Mouse (Mus musculus): ENCODE measurements around the gene Alkbh5.
"Not testable (repeated sequence)": the region's sequence is repeated elsewhere in the genome, so short reads cannot be mapped to it uniquely, and the experiment has no call there.

The Alkbh5 gene

GRCm38 (mm10) chr11:60553091-60553490 lies 16.9 kb downstream of the Alkbh5 start:
- peaks cover 21% of the 10 kb centered on the region for H3K4me1 ChIP-seq (replicated peaks; ENCODE audit: low read depth, low read length)
- H3K4me3 ChIP-seq (replicated peaks; ENCODE audit: low read length): no peak overlapping the region
- H3K36me3 ChIP-seq (ENCODE audit: insufficient read depth, low read length): peaks cover 100% of the 10 kb centered on the region
- TF ChIP-seq CTCF (conservative IDR thresholded peaks at IDR 0.05; ENCODE audit: low read length) (no peak), NANOG (IDR thresholded peaks at IDR 0.05; ENCODE audit: borderline replicate concordance, low read length) (no peak)
- no peaks in the 10 kb centered on the region for H3K27me3 ChIP-seq (ENCODE audit: insufficient read depth, low read length)
- no peaks in the 10 kb centered on the region for H3K9me3 ChIP-seq (ENCODE audit: low read length)

- no peaks in the 10 kb centered on the region for H3K27me3 ChIP-seq (ENCODE audit: insufficient read depth, low read length)
- no peaks in the 10 kb centered on the region for H3K9me3 ChIP-seq (ENCODE audit: low read length)
- H3K4me1 ChIP-seq (replicated peaks; ENCODE audit: low read depth, low read length): peaks cover 12% of the 10 kb centered on the region
- peaks cover 77% of the 10 kb centered on the region for H3K36me3 ChIP-seq (ENCODE audit: insufficient read depth, low read length)
- H3K4me3 ChIP-seq (replicated peaks; ENCODE audit: low read length): no peak overlapping the region
- TF ChIP-seq CTCF (conservative IDR thresholded peaks at IDR 0.05; ENCODE audit: low read length): no peak
- TF ChIP-seq NANOG (IDR thresholded peaks at IDR 0.05; ENCODE audit: borderline replicate concordance, low read length): no peak
- TF ChIP-seq POU5F1 (IDR thresholded peaks at IDR 0.05; ENCODE audit: borderline replicate concordance, low read length): no peak
Measured at GRCm38 (mm10) chr11:60557675-60558074, 21.5 kb downstream of the Alkbh5 start.

GRCm38 (mm10) chr11:60559342-60559741 lies 23.2 kb downstream of the Alkbh5 start:
- no peak overlapping the region for H3K4me3 ChIP-seq (replicated peaks; ENCODE audit: low read length)
- H3K9me3 ChIP-seq (ENCODE audit: low read length): no peaks in the 10 kb centered on the region
- H3K4me1 ChIP-seq (replicated peaks; ENCODE audit: low read depth, low read length): peaks cover 7% of the 10 kb centered on the region
- TF ChIP-seq NANOG (IDR thresholded peaks at IDR 0.05; ENCODE audit: borderline replicate concordance, low read length): no peak
- TF ChIP-seq POU5F1 (IDR thresholded peaks at IDR 0.05; ENCODE audit: borderline replicate concordance, low read length): no peak
- peak; percentile 98 for TF ChIP-seq CTCF (conservative IDR thresholded peaks at IDR 0.05; ENCODE audit: low read length)
- no peaks in the 10 kb centered on the region for H3K27me3 ChIP-seq (ENCODE audit: insufficient read depth, low read length)
- peaks cover 61% of the 10 kb centered on the region for H3K36me3 ChIP-seq (ENCODE audit: insufficient read depth, low read length)

GRCm38 (mm10) chr11:60574006-60574405 lies 37.8 kb downstream of the Alkbh5 start:
- H3K27me3 ChIP-seq (ENCODE audit: insufficient read depth, low read length); H3K4me1 ChIP-seq (replicated peaks; ENCODE audit: low read depth, low read length); H3K9me3 ChIP-seq (ENCODE audit: low read length); H3K36me3 ChIP-seq (ENCODE audit: insufficient read depth, low read length): not testable (repeated sequence)
- 0 out of 2 replicates have a peak overlapping the region, but pooled peaks have one; percentile 29 for H3K4me3 ChIP-seq (replicated peaks; ENCODE audit: low read length)
